Mouse (Mus musculus) hindbrain, embryonic 13.5 days (tissue): ENCODE measurements around the gene Stoml1. TPM values are rescaled to one million over a fixed set of nuclear protein-coding genes. Genes with fewer than 3 reads are reported as not detected.

Experiments used
- ATAC-seq: fragments of 200-750 bp; cut with Nextera tagmentation; 2 replicates; pipeline ENCODE4 v1.8.0; 2017; ENCODE audit warnings: moderate TSS enrichment; ENCODE audit not compliant: low FRiP score
- H3K27ac ChIP-seq: fragments of 300-500 bp; sonication (generic); 2 replicates; pipeline ENCODE4 v1.5.1; 2015; ENCODE audit warnings: inconsistent platforms, mild to moderate bottlenecking, moderate library complexity
- H3K27me3 ChIP-seq: fragments of 300-500 bp; sonication (generic); 2 replicates; pipeline ENCODE4 v1.6.1; 2015; ENCODE audit warnings: mild to moderate bottlenecking, inconsistent platforms
- H3K36me3 ChIP-seq: fragments of 300-500 bp; sonication (generic); 2 replicates; pipeline ENCODE4 v1.6.1; 2015; ENCODE audit warnings: mild to moderate bottlenecking, inconsistent platforms
- H3K4me1 ChIP-seq: fragments of 300-500 bp; sonication (generic); replicated peaks from 2 replicates; pipeline ENCODE4 v1.6.1; 2015; ENCODE audit warnings: inconsistent platforms
- H3K4me2 ChIP-seq: fragments of 300-500 bp; sonication (generic); 2 replicates; pipeline ENCODE4 v1.6.1; 2015; ENCODE audit warnings: inconsistent platforms, mild to moderate bottlenecking, moderate library complexity
- H3K4me3 ChIP-seq: fragments of 300-500 bp; sonication (generic); 2 replicates; pipeline ENCODE4 v1.5.1; 2015; ENCODE audit warnings: mild to moderate bottlenecking, inconsistent platforms
- H3K9ac ChIP-seq: fragments of 300-500 bp; sonication (generic); 2 replicates; pipeline ENCODE4 v1.6.1; 2015; ENCODE audit warnings: mild to moderate bottlenecking, inconsistent platforms
- H3K9me3 ChIP-seq: fragments of 300-500 bp; sonication (generic); 2 replicates; pipeline ENCODE4 v1.6.1; 2016; ENCODE audit warnings: inconsistent platforms
- WGBS: fragments of 180-500 bp; shearing (Covaris S2); methylation state at CpG from one replicate; pipeline ENCODE4 v1.1.7; 2015; 5-methylcytosine and 5-hydroxymethylcytosine counted together
- polyA plus RNA-seq: library from polyadenylated mRNA; unstranded; fragments of >200 nt; fragmentation: Nextera tagmentation; extraction: Ambion mirVana; gene quantifications from 2 replicates; pipeline ENCODE4 v1.2.1, GENCODE M21; 2015

Gene Stoml1
- polyA plus RNA-seq, 1 experiment from 2014 or later = 105 TPM

DNA sequence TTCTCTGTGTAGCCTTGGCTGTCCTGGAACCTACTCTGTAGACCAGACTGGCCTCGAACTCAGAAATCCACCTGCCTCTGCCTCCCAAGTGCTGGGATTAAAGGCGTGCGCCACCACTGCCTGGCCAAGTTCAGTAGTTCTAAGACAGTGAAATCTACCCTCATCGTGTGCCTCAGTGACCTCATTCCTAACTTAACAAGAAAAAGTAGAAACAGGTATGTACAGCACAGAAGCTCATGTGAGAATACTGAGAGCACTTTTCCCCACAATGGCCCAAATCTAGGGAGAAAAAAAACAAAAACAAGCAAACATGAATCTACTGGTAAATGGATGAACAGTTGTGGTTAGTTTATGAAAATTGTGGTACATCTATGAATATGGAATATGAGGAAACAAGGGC, 25.3 kb downstream of the Stoml1 start:
- H3K4me3 ChIP-seq = no peak overlapping the region
- H3K9ac ChIP-seq = no peak overlapping the region
- H3K4me1 ChIP-seq = no peaks in the 10 kb centered on the region; the same call in 1 of the 2 replicates
- H3K27ac ChIP-seq = no peak overlapping the region
- ATAC-seq = no peak
- WGBS = 84% methylated on average over 4 of the region's 4 CpGs
- H3K4me2 ChIP-seq = no peak overlapping the region
- no peaks in the 10 kb centered on the region for H3K36me3 ChIP-seq
- H3K27me3 ChIP-seq = 0 out of 2 replicates have a peak, but pooled peaks cover 2% of the 10 kb centered on the region
- no peaks in the 10 kb centered on the region for H3K9me3 ChIP-seq

DNA sequence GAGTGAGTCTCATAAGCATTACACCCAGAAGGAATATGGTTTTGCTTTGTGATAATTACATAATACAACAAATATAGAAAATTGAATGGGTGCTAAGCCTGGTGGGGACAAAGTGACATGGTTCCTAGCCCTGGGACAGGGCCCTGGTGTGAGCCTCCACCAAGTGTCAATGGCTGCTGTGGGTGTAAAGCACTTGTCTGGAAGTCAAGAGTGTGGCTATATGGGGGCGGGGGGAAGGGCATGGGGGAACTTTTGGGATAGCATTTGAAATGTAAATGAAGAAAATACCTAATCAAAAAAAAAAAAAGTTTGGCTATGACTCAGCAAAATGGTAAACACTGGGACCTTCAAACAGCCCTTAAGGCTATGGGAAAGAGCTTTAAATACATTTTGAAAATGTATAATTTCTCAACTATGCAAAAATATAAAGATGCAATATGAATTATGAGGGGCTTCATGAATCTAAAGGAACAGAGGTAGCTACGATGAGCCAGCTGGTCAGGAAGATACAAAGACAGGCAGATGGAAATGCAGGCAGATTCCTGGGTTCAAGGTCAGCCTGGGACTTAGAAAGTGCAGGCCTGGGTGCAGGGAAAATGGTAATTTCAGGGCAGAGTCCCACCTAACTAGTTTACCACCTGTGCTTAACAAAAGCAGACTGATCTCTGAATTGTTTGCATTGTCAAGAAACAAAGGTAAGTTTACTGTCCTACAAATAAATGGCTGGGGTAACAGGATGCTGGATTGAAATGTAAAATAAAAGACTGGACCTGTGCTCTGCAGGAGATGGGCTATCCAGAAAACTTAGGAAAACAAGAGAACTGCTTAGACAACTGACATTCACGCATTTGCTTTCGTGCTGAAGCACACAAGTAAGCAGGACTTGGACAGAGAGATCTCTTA, 26.1 kb downstream of the Stoml1 start:
- Histone ChIP-seq H3K9me3 (no peaks in the 10 kb centered on the region), H3K4me2 (no peak overlapping the region), H3K4me1 (no peaks in the 10 kb centered on the region; the same call in 1 of the 2 replicates), H3K36me3 (no peaks in the 10 kb centered on the region), H3K9ac (no peak overlapping the region), H3K4me3 (no peak overlapping the region), H3K27ac (no peak overlapping the region), H3K27me3 (0 out of 2 replicates have a peak, but pooled peaks cover 2% of the 10 kb centered on the region)
- no peak for ATAC-seq
- 51% methylated on average over 4 of the region's 4 CpGs for WGBS

DNA sequence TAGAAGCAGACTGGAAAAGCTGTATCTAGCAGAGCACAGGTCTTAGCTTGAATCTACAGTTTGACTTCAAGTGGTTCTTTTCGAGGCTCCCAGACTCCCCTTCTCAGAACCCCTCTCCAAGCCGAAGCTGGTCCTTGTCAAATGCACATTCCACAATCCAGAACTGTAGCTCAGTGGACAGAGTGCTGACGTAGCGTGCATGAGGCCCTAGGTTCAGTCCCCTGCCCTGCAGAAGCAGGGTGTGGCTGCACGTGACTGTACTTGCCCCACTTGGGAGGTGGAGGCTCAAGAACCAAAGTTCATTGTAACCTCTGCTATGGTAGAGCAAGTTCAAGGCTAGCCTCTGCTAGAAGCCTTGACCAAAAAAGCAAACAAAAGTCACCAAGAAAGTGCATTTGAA, 26.8 kb downstream of the Stoml1 start:
- no peaks in the 10 kb centered on the region; the same call in 1 of the 2 replicates for H3K4me1 ChIP-seq
- 73% methylated on average over 5 of the region's 5 CpGs for WGBS
- no peaks in the 10 kb centered on the region for H3K9me3 ChIP-seq
- no peak overlapping the region for H3K9ac ChIP-seq
- no peak overlapping the region for H3K27ac ChIP-seq
- 0 out of 2 replicates have a peak, but pooled peaks cover 2% of the 10 kb centered on the region for H3K27me3 ChIP-seq
- no peak overlapping the region for H3K4me3 ChIP-seq
- no peak for ATAC-seq
- H3K36me3 ChIP-seq = no peaks in the 10 kb centered on the region
- H3K4me2 ChIP-seq = no peak overlapping the region

DNA sequence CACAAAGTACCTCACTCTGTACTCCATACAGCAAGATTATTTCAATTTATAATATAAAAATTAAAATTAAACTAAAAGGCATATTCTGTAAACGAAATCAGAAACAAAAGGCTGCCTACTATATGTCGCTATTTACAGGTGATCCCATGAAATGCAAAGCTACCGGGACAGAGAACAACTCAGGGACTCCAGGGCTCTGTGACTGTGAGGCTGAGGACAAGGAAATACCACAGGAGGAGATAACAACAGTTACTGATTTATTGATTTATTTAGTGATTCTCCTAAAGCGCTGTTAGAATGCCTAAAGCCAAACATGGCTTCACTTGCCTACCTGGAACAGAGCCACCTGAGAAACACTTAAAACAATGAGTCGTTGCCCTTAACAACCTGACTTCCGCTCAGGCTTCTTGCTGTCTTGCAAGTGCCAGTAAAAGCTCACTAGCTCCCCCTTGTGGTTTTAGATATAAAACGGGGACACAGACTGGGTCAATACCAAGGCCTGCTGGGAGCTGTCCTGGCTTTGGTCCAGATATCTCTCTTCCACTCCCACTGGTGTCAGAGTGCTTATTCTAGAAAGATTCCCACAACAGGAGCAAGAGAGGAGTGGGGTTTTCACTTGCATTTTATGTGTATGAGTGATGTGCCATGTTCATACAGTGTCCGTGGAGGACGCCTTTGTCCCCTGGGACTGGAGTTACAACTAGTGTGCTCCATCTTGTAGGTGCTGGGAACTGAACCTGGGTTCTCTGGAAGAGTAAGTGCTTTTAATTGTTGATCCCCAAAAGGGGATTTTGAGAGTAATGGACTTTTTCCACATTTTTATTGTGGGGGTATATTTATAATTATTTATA, 27.5 kb downstream of the Stoml1 start:
- Histone ChIP-seq H3K9ac (no peak overlapping the region), H3K36me3 (no peaks in the 10 kb centered on the region), H3K9me3 (no peaks in the 10 kb centered on the region), H3K4me2 (no peak overlapping the region), H3K27me3 (0 out of 2 replicates have a peak, but pooled peaks cover 2% of the 10 kb centered on the region), H3K27ac (no peak overlapping the region), H3K4me3 (no peak overlapping the region), H3K4me1 (no peaks in the 10 kb centered on the region; the same call in 1 of the 2 replicates)
- WGBS = 38% methylated on average over 9 of the region's 9 CpGs
- ATAC-seq = peak; percentile 61

DNA sequence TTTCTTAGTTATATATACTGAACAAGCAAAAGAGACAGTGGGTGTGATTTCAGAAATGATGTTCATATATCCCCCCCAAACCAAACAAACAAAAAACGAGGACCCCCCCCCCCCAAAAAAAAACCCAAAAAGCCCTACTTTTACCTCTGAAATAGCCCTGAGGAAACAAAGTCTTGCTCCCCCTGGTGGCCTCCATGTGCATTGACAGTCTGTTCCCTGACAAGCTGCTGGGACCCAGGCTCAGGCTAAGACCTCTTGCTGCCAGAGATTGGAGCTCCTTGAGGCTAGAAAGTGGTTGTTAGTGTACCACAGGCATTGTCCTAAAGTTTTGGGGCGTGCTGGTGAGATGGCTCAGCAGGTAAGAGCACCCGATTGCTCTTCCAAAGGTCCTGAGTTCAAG, 28.6 kb downstream of the Stoml1 start:
- 0 out of 2 replicates have a peak, but pooled peaks cover 2% of the 10 kb centered on the region for H3K27me3 ChIP-seq
- no peak overlapping the region for H3K27ac ChIP-seq
- H3K36me3 ChIP-seq = no peaks in the 10 kb centered on the region
- no peak overlapping the region for H3K4me3 ChIP-seq
- no peaks in the 10 kb centered on the region for H3K9me3 ChIP-seq
- H3K4me2 ChIP-seq = no peak overlapping the region
- H3K9ac ChIP-seq = no peak overlapping the region
- no peak for ATAC-seq
- H3K4me1 ChIP-seq = no peaks in the 10 kb centered on the region; the same call in 1 of the 2 replicates
- 57% methylated on average over 3 of the region's 3 CpGs for WGBS

DNA sequence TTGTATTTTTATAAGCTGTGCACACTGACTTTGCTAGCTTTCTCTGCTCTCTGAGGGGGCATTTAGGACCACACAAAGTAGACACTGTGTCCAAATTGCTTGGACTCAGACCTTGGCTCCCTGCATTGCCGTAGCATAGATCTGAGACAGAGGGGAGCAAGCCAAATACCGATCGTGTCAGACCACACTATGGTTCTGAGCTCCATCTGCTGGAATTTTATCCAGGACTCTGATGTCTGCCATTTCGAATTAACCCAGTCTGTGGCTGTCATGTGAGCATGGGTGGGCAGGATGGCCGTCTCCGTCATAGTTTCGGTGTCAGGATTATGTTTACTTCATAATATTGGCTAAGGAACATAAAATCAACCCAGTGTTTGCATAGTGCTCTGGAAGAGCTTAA, 30.5 kb downstream of the Stoml1 start:
- Histone ChIP-seq H3K9ac (no peak overlapping the region), H3K36me3 (no peaks in the 10 kb centered on the region), H3K9me3 (no peaks in the 10 kb centered on the region), H3K4me1 (no peaks in the 10 kb centered on the region; the same call in 1 of the 2 replicates), H3K27ac (no peak overlapping the region), H3K4me2 (no peak overlapping the region), H3K4me3 (no peak overlapping the region), H3K27me3 (0 out of 2 replicates have a peak, but pooled peaks cover 2% of the 10 kb centered on the region)
- WGBS = 80% methylated on average over 7 of the region's 7 CpGs
- no peak for ATAC-seq

DNA sequence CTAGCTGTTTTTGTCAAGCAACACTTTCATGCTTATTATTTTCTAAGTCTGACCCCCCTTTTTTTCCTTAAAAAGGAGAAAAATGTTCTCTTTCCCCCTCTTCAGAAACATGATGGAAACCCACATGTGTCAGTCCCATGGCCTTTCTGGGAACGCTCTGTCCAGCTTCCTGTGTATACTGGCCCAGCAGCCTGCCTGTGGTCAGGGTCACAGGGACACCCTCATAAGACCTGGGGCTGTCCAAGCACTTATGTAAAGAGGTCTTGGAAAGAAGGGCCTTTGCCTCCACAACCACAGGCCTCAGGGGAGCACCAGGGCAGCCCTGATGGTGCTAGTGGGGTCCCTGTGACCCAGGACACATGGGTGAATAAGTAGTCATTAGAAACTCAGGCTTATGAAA, 36.1 kb downstream of the Stoml1 start:
- no peak for ATAC-seq
- H3K36me3 ChIP-seq = no peaks in the 10 kb centered on the region
- no peaks in the 10 kb centered on the region for H3K9me3 ChIP-seq
- WGBS = 95% methylated on average over 1 of the region's 1 CpGs
- H3K4me1 ChIP-seq = no peaks in the 10 kb centered on the region
- H3K4me3 ChIP-seq = no peak overlapping the region
- no peak overlapping the region for H3K4me2 ChIP-seq
- H3K27me3 ChIP-seq = no peaks in the 10 kb centered on the region
- H3K9ac ChIP-seq = no peak overlapping the region
- H3K27ac ChIP-seq = no peak overlapping the region

DNA sequence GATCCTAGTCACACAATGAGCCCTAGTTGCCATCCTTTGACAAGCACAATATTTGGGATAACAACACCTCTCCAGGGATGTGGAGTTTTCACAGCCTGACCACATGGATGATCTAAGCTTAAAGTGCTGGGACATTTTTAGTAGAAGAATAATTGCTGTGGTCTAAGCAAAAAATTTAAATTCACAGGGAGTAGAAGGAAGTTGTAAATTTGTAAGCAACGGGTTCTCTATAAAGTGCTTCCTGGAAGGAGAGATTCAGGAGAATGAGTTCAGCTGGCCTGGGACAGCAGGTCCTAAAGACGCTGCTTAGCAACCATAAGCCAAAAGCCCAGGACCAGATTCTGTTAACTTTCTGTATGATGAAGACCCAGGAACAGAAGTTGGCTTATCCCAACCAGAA, 36.9 kb downstream of the Stoml1 start:
- WGBS = 81% methylated on average over 2 of the region's 2 CpGs
- no peak for ATAC-seq
- no peaks in the 10 kb centered on the region for H3K36me3 ChIP-seq

DNA sequence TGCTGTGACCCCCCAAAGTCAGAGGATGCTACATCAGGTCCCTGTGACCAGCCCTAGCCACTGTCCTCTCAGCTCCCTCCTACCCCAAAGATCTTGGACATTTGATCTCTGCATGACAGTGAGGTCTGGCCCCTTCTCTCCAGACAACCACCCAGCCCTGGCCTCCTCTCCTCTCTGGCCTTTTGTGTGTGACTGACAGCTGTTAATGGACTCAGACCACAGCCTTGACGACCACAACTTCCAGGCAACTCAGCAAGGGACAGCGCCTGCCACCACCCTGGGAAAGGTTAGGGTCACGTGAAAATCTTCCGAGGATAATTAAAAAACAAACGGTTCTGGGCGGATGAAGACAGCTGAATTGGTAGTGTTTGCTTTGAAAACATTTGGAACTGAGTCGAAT, 41.6 kb downstream of the Stoml1 start:
- no peak for ATAC-seq
- no peak overlapping the region for H3K9ac ChIP-seq
- H3K4me3 ChIP-seq = no peak overlapping the region
- no peak overlapping the region for H3K4me2 ChIP-seq
- H3K9me3 ChIP-seq = no peaks in the 10 kb centered on the region
- H3K27ac ChIP-seq = no peak overlapping the region
- no peaks in the 10 kb centered on the region for H3K27me3 ChIP-seq
- H3K4me1 ChIP-seq = peaks cover 7% of the 10 kb centered on the region
- no peaks in the 10 kb centered on the region for H3K36me3 ChIP-seq
- WGBS = 40% methylated on average over 7 of the region's 7 CpGs

More for the DNA sequence above, 36.9 kb downstream of the Stoml1 start:
- no peak overlapping the region for H3K4me3 ChIP-seq
- H3K4me2 ChIP-seq = no peak overlapping the region
- H3K27me3 ChIP-seq = no peaks in the 10 kb centered on the region
- H3K9ac ChIP-seq = no peak overlapping the region
- no peaks in the 10 kb centered on the region for H3K9me3 ChIP-seq
- H3K4me1 ChIP-seq = no peaks in the 10 kb centered on the region
- no peak overlapping the region for H3K27ac ChIP-seq

DNA sequence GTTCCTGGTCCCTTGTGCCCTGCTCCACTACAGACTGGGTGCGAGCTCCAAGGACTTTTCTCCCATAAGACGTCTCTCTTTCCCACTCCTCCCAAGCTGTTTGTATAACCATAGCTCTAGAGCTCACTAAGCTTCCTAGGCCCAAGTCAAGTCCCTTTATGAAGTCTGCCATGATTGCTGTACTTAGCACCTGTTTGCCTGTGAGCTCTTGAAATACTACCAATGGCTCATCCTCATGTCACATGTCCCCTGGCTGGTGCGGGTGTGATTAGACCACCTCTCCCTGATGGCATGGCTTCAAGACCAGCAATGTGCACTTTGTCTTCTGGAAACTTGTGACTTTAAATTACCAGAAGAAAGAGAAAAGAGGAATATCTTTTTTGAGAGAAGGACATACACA, 42.4 kb downstream of the Stoml1 start:
- no peaks in the 10 kb centered on the region for H3K27me3 ChIP-seq
- WGBS = 89% methylated on average over 3 of the region's 3 CpGs

DNA sequence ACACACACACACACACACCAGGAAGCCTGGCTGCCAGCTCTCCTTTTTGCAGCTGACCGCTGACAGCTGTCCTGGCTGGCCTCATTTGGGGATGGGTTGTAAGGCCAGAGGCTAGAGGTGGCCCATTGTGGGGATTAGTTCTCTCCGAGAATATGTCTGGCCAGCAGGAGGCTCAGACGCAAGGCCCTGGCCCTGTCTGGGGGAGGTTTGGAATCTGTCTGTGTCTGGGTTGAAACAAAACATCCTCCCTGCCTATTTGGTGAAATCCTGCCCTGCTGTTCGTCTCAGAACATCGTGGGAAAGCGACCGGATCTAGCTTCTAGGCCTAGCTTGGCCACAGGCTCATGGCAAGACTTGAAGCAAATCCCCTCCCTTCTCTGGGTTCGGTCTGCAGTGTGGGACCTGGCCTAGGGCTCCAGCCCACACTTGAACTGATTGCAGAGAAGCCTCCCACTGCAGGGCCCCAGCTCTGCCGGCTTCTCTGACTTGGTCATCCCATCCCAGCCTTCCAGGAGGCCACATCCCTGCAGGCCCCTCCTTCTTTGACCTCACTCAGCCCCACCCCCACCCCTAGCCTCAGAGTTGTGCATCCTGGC, 42.9 kb downstream of the Stoml1 start:
- no peaks in the 10 kb centered on the region for H3K27me3 ChIP-seq
- no peak overlapping the region for H3K4me2 ChIP-seq
- no peaks in the 10 kb centered on the region for H3K9me3 ChIP-seq
- H3K27ac ChIP-seq = no peak overlapping the region
- no peak overlapping the region for H3K4me3 ChIP-seq
- peaks cover 7% of the 10 kb centered on the region for H3K4me1 ChIP-seq
- H3K9ac ChIP-seq = no peak overlapping the region
- 23% methylated on average over 9 of the region's 9 CpGs for WGBS
- no peak for ATAC-seq
- no peaks in the 10 kb centered on the region for H3K36me3 ChIP-seq

More for the DNA sequence above, 42.4 kb downstream of the Stoml1 start:
- H3K36me3 ChIP-seq = no peaks in the 10 kb centered on the region
- no peak for ATAC-seq
- H3K4me2 ChIP-seq = no peak overlapping the region
- H3K9me3 ChIP-seq = no peaks in the 10 kb centered on the region
- no peak overlapping the region for H3K27ac ChIP-seq
- H3K4me3 ChIP-seq = no peak overlapping the region
- no peak overlapping the region for H3K9ac ChIP-seq
- peaks cover 7% of the 10 kb centered on the region for H3K4me1 ChIP-seq

DNA sequence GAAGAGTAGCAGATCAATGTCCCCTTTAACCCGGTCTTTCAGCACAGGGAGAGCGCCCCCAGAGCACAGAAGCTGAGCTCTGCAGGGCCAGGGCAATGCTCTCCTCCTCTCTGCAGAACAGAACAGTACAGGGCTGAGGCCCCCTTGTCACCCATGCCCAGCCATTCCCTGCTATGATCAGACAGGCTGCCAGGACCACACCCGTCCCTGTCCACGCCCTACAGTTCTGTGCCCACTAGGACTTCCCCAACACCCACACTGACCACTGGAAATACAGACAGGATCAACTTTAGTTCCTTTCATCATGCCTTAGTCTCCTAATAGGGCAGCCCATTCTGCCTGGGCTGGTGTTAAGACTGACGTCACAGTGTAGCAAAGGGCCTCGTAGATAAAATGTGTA, 44.1 kb downstream of the Stoml1 start:
- H3K4me1 ChIP-seq = peaks cover 7% of the 10 kb centered on the region
- no peak overlapping the region for H3K4me3 ChIP-seq
- no peak for ATAC-seq
- no peaks in the 10 kb centered on the region for H3K36me3 ChIP-seq
- WGBS = 94% methylated on average over 6 of the region's 6 CpGs
- no peaks in the 10 kb centered on the region for H3K9me3 ChIP-seq
- H3K4me2 ChIP-seq = no peak overlapping the region
- H3K9ac ChIP-seq = no peak overlapping the region
- H3K27ac ChIP-seq = no peak overlapping the region
- H3K27me3 ChIP-seq = no peaks in the 10 kb centered on the region
